Mouse (Mus musculus) heart, adult 2 months (tissue): ENCODE data around the gene Rpl13. TPM values are rescaled to one million over a fixed set of nuclear protein-coding genes. Genes with fewer than 3 reads are reported as not detected.
"Not testable (repeated sequence)": the region's sequence is repeated elsewhere in the genome, so short reads cannot be mapped to it uniquely, and the experiment has no call there.

Experiments used
- DNase-seq, 2 experiments: peaks; one replicate each; pipeline ENCODE4 v3.0.0; 2021
- H3K27ac ChIP-seq: fragments of 200-600 bp; 2 replicates; pipeline ENCODE4 v1.8.1; 2022
- H3K27me3 ChIP-seq: fragments of 200-500 bp; 2 replicates; pipeline ENCODE4 v1.6.1; 2012; ENCODE audit warnings: mild to moderate bottlenecking, low read length, inconsistent platforms, mixed read lengths; ENCODE audit not compliant: control insufficient read depth, insufficient read depth
- H3K36me3 ChIP-seq: fragments of 200-500 bp; 2 replicates; pipeline ENCODE4 v1.6.1; 2012; ENCODE audit warnings: low read length, inconsistent platforms; ENCODE audit not compliant: control insufficient read depth, insufficient read depth
- H3K4me1 ChIP-seq: fragments of 200-500 bp; 2 replicates; pipeline ENCODE4 v1.6.1; 2011; ENCODE audit warnings: low read length; ENCODE audit not compliant: control insufficient read depth, insufficient read depth
- H3K4me3 ChIP-seq: fragments of 200-600 bp; 2 replicates; pipeline ENCODE4 v1.8.1; 2022
- H3K79me2 ChIP-seq: fragments of 200-500 bp; replicated peaks from 2 replicates; pipeline ENCODE4 v1.6.1; 2012; ENCODE audit warnings: mild to moderate bottlenecking, inconsistent platforms, low read length, moderate library complexity, mixed read lengths; ENCODE audit not compliant: control insufficient read depth, insufficient read depth
- H3K9ac ChIP-seq: fragments of 200-500 bp; 2 replicates; pipeline ENCODE4 v1.6.1; 2012; ENCODE audit warnings: low read depth, mild to moderate bottlenecking, control low read depth, inconsistent platforms, low read length, mixed read lengths
- CTCF ChIP-seq: fragments of 200-600 bp; IDR thresholded peaks from 2 replicates; pipeline ENCODE4 v1.8.1; 2022; ENCODE audit warnings: antibody characterized with exemption, mild to moderate bottlenecking, moderate library complexity
- EP300 ChIP-seq: fragments of 200-500 bp; IDR thresholded peaks from 2 replicates; pipeline ENCODE4 v1.6.1; 2011; ENCODE audit warnings: low read depth, low read length, control low read depth; ENCODE audit not compliant: insufficient read depth
- POLR2A ChIP-seq: fragments of 200-500 bp; IDR thresholded peaks from 2 replicates; pipeline ENCODE4 v1.6.1; 2011; ENCODE audit warnings: mild to moderate bottlenecking, low read depth, low read length, control low read depth; ENCODE audit not compliant: insufficient read depth
- WGBS: fragments of 180-500 bp; shearing (Covaris S2); methylation state at CpG from one replicate; pipeline ENCODE4 v1.1.7; 2018; 5-methylcytosine and 5-hydroxymethylcytosine counted together
- intact Hi-C: fragments of 180-260 bp; cut with DNase I; formaldehyde crosslinking; loops from one replicate; pipeline ENCODE4 v1.15.1; 2025
- polyA plus RNA-seq: library from polyadenylated mRNA; depleted of rRNA; stranded (reverse); fragments of >200 nt; gene quantifications from 2 replicates; pipeline ENCODE4 v1.2.3, GENCODE M21; 2012
- total RNA-seq, 2 experiments: library from RNA; stranded (reverse); gene quantifications; 2 replicates each; pipeline ENCODE4 v1.2.3; 2021

The Rpl13 gene
- total and polyA plus RNA-seq, 3 experiments = 418 to 616 (median 463) TPM

DNA sequence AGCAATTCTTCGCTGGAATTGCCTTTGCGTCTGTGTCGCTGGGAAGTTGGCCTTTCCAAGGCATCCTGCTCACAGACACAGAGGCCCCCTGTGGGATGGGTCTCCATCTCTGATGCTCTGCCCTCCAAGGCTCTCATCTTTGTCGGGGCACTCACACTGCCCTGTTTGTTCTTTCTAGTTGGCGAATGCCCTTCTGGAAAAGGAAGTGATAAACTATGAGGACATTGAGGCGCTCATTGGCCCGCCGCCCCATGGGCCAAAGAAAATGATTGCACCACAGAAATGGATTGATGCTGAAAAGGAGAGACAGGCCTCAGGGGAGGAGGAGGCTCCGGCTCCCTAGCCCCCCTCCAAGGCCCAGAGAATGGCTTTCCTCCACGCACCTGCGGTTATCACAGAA lies 4.9 kb upstream of the Rpl13 start:
- 83% methylated on average over 11 of the region's 11 CpGs for WGBS
- intact Hi-C loops = no loop called here

GRCm38 (mm10) chr8:123097786-123098584 lies 4.2 kb upstream of the Rpl13 start:
- 85% methylated on average over 12 of the region's 12 CpGs for WGBS
- intact Hi-C loops = no loop called here

More for the DNA sequence above, 4.9 kb upstream of the Rpl13 start:
- Histone ChIP-seq H3K79me2 (no peaks in the 10 kb centered on the region), H3K27ac (no peak overlapping the region), H3K4me3 (no peak overlapping the region), H3K36me3 (no peaks in the 10 kb centered on the region), H3K27me3 (no peaks in the 10 kb centered on the region), H3K4me1 (no peaks in the 10 kb centered on the region), H3K9ac (no peak overlapping the region)
- DNase-seq = no peak
- TF ChIP-seq POLR2A (no peak), EP300 (no peak), CTCF (no peak)

DNA sequence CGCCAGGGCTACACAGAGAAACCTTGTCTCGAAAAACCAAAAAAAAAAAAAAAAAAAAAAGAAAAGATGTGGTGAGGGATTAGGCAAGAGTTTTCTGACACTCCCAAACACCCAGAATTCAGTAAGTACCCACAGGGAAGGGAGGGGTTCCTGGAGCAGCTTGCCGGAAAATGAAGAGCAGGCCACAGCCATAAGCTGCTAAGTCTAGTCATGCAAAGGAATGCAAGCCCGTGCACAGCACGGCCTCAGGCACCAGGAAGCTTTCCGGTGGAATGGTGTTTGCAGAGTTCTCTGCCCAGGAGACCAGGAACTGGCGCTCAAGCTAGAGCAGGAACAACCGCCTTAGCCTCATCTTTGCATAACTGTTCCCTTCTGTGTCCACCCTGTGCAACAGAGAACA lies 1.9 kb upstream of the Rpl13 start:
- DNase-seq = no peak
- intact Hi-C loops = loop anchor here (2.0 to 10.0 kb wide), 3 partner anchors 57 to 265 kb away; partner anchors contain the start of gene Ankrd11
- Histone ChIP-seq H3K4me1 (peaks cover 2% of the 10 kb centered on the region; the same call in 1 of the 2 replicates), H3K4me3 (no peak overlapping the region), H3K79me2 (0 out of 2 replicates have a peak, but pooled peaks cover 1% of the 10 kb centered on the region), H3K27ac (no peak overlapping the region), H3K9ac (no peak overlapping the region), H3K27me3 (no peaks in the 10 kb centered on the region), H3K36me3 (peaks cover 9% of the 10 kb centered on the region)
- WGBS = 47% methylated on average over 8 of the region's 8 CpGs
- TF ChIP-seq POLR2A = no peak
- TF ChIP-seq CTCF = no peak
- TF ChIP-seq EP300 = no peak

More at GRCm38 (mm10) chr8:123097786-123098584, 4.2 kb upstream of the Rpl13 start:
- H3K79me2 ChIP-seq = 0 out of 2 replicates have a peak, but pooled peaks cover 1% of the 10 kb centered on the region
- no peak overlapping the region for H3K9ac ChIP-seq
- no peak for DNase-seq
- no peak overlapping the region for H3K4me3 ChIP-seq
- H3K27me3 ChIP-seq = no peaks in the 10 kb centered on the region
- no peak overlapping the region for H3K27ac ChIP-seq
- TF ChIP-seq EP300 = no peak
- peak; percentile 46 for TF ChIP-seq CTCF
- TF ChIP-seq POLR2A = no peak
- no peaks in the 10 kb centered on the region for H3K4me1 ChIP-seq
- H3K36me3 ChIP-seq = no peaks in the 10 kb centered on the region

GRCm38 (mm10) chr8:123101244-123101643 lies 906 bp upstream of the Rpl13 start:
- Histone ChIP-seq H3K79me2 (0 out of 2 replicates have a peak, but pooled peaks cover 1% of the 10 kb centered on the region), H3K36me3 (peaks cover 9% of the 10 kb centered on the region), H3K9ac (no peak overlapping the region), H3K27me3 (no peaks in the 10 kb centered on the region), H3K4me3 (no peak overlapping the region), H3K27ac (no peak overlapping the region), H3K4me1 (peaks cover 2% of the 10 kb centered on the region; the same call in 1 of the 2 replicates)
- intact Hi-C loops = loop anchor here (2.0 to 10.0 kb wide), 3 partner anchors 58 to 264 kb away; partner anchors contain the start of gene Ankrd11
- DNase-seq = no peak
- TF ChIP-seq EP300 (no peak), CTCF (peak; percentile 27; the same call in 1 of the 2 replicates)
- WGBS = 80% methylated on average over 4 of the region's 4 CpGs

GRCm38 (mm10) chr8:123102855-123103254 lies 705 bp downstream of the Rpl13 start:
- H3K4me1 ChIP-seq, H3K79me2 ChIP-seq, H3K36me3 ChIP-seq, H3K27me3 ChIP-seq, DNase-seq: not testable (repeated sequence)
- Histone ChIP-seq H3K9ac (peak overlapping the region; percentile 96), H3K27ac (peak overlapping the region; percentile 87), H3K4me3 (peak overlapping the region; percentile 81)
- intact Hi-C loops = loop anchor here (1.0 to 10.0 kb wide), 2 partner anchors 38 to 262 kb away; no protein-coding TSS in a partner anchor
- under 1% methylated on average over 26 of the region's 26 CpGs for WGBS

DNA sequence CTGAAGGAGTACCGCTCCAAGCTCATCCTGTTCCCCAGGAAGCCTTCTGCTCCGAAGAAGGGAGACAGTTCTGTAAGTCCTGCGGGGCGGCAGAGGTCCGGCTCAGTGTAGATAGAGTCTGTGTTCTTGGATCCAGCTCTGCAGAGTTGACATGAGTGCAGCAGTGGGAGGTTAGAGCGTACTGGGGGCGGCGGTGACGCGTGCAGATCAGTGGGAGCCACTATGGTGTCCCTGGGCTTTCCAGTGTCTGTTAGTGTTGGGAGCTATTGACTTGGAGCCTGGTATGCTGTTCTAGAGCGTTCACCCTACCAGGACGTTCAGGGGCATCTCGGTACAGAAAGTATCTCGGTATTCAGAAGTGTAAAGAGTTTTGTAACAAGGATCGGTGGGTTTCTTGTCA lies 1.1 kb downstream of the Rpl13 start:
- Histone ChIP-seq H3K27me3 (no peaks in the 10 kb centered on the region), H3K9ac (peak overlapping the region; percentile 96), H3K4me1 (peaks cover 2% of the 10 kb centered on the region; the same call in 1 of the 2 replicates), H3K36me3 (peaks cover 9% of the 10 kb centered on the region), H3K79me2 (0 out of 2 replicates have a peak, but pooled peaks cover 1% of the 10 kb centered on the region), H3K4me3 (peak overlapping the region; percentile 81), H3K27ac (peak overlapping the region; percentile 26; the same call in 1 of the 2 replicates)
- TF ChIP-seq POLR2A (no peak), CTCF (no peak), EP300 (no peak)
- 9% methylated on average over 15 of the region's 15 CpGs for WGBS
- intact Hi-C loops = loop anchor here (10.0 kb wide), 1 partner anchor 262 kb away; no protein-coding TSS in a partner anchor
- DNase-seq = no peak
